Mouse (Mus musculus) kidney, adult 11 months (tissue): ENCODE results near the gene Rtn3.
"Not testable (repeated sequence)": the region's sequence is repeated elsewhere in the genome, so short reads cannot be mapped to it uniquely, and the experiment has no call there.

Experiments used
- DNase-seq: peaks from one replicate; pipeline ENCODE4 v3.0.0; 2022

The Rtn3 gene

DNA sequence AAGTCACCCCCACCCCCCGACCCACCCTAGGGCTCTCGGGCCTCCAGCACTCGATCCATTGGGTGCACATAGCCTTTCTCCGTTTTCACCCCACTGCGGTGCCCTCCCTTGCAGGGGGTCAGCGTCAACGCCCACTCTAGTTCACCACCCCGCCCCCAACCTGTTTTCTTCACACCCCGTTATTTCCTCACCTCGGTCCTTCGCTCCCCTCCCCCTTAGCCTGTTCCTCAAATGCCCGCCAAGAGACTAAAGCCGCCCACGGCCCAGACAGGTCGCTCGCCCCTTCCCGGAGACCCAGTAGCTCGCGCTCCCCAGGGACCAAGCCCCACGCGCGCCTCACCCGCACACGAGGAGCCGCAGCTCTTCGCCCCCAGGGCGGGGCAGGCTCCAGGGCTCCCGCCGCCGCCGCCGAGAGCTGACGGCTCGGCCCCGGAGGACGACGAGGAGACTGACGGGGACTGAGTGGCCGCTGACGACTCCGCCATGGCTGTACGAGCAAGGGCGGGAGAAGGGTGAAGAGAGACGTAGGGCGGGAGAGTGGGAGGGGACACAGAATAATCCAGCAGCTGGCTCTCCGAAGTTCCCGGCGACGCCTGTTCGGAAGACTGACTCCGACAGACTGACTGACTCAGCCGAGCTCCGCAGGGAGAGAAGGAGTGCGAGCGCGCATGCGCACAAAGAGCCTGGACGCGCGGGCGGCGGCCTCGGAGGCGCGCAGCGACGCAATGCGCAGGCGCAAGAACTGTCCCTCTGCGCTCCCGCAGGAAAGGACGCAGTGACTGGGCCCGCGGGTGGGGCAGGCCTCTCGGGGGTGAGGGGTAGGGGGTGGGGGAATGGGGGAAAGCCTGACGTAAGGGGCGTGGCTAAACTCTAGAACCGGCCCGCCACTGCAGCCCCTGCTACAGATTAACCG lies at the start of gene Rtn3:
TSS of gene Rtn3 (minus strand) at position 683 of the 913 bp plus-strand sequence.
- DNase-seq, result peak; percentile 96

DNA sequence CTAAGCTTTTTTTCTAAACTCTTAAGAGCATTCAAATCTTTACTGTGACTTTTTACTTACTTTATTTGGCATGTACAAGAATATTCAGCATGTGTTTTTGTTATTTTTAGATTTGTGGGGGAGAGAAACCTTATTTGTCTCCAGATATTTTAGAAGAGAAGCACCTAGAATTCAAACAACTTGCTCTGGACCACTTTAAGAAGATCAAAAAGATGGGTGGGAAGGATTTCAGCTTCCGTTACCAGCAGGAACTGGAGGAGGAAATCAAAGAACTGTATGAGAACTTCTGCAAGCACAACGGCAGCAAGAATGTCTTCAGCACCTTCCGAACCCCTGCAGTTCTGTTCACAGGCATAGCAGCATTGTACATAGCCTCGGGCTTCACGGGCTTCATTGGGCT lies 48.8 kb upstream of the Rtn3 start:
- no peak for DNase-seq

DNA sequence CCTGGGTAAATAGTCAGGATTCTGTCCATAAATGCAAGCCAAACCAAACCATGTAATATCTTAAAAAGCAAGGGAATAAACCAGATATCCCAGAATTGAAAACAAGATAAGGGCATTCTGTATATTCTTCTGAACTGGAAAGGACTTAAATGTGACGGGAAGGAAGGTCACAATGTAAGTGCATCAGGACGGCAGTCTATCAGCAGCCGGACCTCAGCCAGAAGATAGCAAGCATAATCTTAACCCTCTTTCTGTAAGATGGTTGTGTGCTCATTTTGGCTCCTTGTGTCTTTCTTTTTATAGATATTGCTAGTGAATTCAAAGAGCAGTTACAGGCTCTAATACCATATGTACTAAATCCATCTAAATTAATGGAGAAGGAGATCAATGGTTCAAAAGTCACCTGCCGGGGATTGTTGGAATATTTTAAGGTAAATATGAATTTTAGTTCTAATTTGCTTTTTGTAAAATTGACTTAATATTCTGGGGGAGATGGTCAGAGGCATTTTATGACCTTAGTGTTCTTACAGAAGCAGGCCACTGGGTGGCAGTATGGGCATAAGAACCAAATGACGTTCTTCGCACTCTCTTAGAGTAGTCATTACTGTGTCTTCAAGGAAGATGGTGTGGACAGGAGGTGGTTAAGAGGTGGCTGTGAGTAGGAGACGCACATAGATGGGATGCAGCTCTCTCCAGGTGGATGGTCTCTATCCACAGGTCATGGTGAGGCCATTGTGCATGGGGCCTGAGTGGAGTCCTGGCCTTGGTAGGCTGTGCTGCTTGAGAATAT lies 45.8 kb upstream of the Rtn3 start:
- peak; percentile 22 for DNase-seq

DNA sequence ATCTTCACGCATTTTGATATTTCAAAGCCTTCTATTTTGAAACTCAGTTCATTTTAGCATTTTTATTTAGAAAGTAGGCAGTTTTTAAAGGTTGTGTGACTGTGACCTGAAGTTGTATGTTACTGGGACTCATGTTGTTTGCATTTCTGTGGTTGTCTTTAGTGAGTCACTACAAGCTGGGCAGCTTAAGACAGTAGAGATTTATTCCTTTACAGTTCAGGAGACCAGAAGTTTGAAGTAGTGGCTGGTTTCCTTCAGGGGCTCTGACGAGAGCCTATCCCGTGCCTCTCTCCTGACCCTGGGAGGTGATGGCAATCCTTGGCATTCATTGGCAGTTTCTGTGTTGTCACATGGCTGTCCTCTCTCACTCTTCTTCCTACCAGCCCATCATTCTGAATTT lies 41.8 kb upstream of the Rtn3 start:
- no peak for DNase-seq

DNA sequence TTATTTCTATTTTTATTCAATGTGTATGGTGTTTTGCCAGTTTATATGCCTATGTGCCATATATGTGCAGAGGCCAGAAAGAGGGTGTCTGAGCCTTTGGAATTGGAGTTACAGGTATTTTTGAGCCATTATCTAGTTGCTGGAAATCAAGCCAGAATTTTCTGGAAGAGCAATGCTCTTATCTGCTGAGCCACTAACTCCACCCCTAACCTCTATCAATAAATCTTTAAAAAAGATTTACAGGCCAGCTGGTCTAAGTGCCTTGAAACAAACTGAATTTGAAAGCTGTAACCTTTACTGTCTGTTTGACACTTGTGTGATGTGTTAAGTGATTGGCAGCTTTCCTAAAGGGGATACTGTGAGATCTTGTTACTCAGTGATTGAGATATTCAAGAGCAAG lies 40.7 kb upstream of the Rtn3 start:
- DNase-seq, result no peak

DNA sequence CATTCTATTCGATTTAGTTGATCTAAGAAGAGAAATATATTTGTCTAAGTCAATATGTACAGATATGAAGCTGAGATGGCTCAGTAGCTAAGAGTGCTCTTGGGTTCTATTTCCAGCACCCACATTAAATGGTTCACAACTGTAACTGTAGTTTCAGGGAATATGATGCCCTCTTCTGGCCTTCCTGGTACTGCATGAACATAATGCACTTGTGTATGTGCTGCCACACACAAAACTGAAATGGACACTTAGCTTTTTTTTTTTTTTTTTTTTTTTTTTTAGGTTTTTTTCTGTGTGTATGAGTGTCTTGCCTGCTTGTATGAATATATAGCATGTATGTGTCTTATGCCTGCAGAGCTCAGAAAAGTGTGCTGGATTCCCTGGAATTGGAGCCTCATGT lies 40.2 kb upstream of the Rtn3 start:
- DNase-seq, result no peak

DNA sequence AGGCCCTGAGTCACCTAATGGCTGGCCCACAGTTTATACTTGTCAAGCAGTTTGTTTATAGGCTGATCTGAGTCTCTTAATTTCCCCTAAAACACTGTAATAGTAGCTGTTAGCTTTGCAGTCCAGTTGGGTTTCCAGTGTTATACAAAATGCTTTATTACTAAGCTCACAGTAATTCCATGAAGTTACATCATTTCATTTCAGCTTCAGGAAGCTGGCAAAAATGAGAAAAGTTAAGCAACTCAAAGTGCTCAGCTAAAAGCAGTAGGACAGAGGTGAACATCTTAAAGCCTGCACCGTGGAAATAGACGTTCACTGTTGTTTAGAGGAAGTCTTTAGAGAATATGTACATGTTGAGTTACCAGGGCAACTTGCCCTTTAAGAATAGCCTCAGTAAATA lies 39.8 kb upstream of the Rtn3 start:
- DNase-seq, result no peak

DNA sequence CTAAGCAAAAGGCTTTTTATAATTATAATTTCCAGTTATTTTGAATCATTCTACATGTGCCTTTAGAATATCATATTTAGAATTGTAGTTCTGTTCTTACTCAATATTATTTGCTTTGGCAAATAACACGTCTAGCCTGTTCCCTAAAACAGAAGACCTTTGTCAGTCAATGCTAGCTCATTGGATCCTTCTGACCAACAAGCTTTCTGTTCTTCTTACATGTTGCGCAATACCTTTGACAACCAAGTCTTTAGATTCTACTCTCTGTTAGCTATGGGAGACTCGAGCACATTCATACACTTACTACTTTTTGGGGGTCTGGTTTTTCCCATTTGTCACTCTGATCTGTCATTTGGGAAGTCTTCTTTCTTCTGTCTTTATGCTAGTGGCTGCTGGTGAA lies 38.5 kb upstream of the Rtn3 start:
- DNase-seq, result no peak

DNA sequence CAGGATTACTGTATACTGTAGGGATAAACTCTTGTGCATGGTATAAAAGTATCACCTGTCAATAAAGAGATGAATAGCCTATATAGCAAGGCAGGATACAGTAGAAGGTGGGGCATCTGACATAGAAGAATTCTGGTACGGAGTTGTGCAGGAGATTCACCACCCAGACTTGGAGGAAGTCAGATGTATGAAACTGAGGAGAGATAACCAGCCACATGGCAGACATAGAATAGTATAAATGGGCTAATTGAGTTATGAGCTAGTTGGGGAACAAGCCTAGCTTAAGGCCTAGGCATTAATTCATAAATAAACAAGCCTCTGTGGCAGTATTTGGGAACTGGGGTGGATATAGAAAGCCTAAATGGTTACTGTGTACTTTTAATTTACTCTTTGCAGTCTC lies 33.4 kb upstream of the Rtn3 start:
- no peak for DNase-seq

DNA sequence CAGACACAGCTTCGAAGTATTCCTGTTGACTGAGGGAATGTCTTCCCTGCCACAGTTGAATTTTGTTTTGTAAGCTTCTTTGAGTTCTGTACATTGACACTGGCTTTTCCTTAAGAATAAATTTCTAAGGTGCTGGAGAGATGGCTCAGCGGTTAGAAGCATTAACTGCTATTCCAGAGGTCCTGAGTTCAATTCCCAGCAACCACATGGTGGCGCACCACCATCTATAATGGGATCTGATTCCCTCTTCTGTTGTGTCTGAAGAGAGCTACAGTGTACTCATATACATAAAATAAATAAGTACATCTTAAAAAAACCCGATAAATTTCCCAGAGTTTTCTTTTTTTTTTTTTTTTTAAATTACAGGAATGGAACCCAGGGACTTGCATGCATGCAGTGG lies 24.9 kb upstream of the Rtn3 start:
- DNase-seq, result no peak

DNA sequence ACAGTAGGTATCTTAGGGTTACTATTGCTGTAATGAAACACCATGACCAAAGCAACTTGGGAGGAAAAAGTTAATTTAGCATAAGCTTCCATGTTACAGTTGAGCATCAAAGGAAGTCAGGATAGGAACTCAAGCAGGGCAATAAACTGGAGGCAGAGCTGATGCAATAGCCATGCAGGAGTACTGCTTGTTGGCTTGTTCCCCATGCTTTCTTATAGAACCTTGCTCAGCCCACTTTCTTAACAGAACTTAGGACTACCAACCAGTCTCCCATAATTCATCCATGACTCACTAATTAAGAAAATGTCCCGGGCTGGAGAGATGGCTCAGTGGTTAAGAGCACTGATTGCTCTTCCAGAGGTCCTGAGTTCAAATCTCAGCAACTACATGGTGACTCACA lies 23.2 kb upstream of the Rtn3 start:
- DNase-seq, result no peak

DNA sequence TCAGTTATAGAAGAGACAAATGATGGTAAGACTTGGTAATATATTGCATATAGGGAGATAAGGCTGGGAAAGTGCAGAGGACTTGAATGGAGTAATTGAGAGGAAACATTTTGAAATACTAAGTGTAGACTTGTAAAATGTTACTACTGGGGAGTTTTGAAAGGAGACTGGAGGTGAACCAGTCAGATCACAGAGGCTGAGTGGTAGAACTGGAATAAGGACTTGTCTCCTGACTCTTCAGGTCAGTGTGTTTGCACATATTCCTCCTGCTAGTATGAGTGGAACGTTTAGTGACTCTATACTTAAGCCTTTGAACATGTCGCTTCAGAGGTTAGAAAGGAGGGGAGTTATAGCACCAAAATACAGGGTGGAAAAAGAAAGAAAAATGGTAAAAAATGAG lies 19.4 kb upstream of the Rtn3 start:
- DNase-seq, result no peak

DNA sequence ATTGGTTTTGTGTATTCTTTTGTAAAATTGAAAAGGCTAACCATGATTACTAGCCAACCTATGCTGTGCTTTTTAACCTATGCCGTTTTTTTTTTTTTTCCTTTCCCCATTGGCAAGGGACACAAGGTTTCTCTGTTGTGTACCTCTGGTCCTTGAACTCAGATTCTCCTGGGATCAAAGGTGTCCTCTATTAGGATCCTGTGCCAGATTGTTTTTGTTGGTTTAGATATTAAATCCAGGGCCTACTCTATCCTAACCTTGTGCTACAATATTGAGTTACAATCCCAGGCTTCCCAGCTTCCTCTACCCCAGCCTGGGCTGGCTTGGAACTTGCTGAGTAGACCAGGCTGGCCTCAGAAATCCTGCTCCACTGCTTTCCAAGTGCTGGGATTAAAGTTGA lies 17.6 kb upstream of the Rtn3 start:
- peak; percentile 49 for DNase-seq

DNA sequence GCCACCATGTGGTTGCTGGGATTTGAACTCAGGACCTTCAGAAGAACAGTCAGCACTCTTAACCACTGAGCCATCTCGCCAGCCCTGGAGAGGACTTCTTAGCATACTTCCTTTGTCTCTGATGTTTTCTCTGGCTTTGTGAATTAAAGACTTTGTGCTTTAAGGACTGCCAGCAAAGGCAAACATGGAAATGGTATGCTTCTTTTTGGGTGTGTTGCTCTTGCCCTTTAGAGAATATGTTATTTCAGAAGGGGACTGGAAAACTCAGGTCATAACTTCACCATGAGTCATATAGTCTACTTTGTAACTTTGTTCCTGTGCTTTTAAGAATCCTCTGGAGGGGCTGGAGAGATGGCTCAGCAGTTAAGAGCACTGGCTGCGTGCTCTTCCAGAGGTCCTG lies 15.7 kb upstream of the Rtn3 start:
- DNase-seq, result no peak

DNA sequence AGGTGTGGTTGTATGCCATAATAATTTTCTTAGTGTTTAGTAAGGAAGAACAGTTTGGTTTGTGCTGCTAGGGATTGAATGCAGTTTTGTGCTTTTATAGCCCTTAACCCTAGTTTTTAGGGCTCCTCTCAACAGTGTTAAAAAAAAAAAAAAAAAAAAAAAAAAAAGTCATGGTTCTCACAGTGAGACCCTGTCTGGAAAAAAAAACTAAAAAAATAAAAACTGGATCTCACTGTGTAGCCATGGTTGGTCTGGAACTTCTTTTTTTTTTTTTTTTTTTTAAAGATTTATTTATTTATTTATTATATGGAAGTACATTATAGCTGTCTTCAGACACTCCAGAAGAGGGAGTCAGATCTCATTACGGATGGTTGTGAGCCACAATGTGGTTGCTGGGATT lies 13.0 kb upstream of the Rtn3 start:
- not testable (repeated sequence) for DNase-seq

DNA sequence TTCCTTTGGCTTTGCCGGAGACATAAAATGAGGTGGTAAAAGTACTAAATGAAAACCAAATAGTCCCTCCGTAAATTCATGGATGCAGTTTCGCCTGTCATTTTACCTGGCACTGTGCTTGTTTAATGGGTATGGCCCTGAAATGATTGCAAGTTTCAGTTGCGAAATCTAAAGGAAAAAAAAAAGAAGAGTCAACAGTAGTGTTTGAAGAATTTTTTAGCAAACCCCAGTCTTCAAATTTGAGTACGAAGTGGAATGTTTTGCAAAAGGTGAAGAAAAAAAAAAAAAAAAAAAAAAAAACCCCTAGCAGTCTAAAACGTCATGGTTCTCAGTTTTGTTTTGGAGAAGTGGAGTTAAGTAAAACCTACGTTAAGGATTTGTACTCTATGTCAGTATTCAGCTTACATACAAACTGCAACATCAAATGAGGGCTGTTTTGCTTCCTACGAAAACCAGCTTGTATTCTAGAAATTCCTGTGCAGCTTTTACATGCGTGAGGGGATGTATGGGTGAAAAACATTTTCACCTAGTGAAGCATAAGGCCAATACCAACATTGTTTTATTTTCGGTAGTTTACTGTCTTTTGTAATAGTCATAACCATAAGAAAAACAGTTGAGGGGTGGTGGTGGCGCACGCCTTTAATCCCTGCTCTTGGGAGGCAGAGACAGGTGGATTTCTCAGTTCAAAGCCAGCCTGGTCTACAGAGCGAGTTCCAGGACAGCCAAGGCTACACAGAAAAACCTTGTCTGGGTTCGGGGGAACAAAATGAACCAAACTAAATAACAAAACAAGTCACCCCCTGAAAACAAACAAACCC lies 12.3 kb upstream of the Rtn3 start:
- DNase-seq, result no peak

DNA sequence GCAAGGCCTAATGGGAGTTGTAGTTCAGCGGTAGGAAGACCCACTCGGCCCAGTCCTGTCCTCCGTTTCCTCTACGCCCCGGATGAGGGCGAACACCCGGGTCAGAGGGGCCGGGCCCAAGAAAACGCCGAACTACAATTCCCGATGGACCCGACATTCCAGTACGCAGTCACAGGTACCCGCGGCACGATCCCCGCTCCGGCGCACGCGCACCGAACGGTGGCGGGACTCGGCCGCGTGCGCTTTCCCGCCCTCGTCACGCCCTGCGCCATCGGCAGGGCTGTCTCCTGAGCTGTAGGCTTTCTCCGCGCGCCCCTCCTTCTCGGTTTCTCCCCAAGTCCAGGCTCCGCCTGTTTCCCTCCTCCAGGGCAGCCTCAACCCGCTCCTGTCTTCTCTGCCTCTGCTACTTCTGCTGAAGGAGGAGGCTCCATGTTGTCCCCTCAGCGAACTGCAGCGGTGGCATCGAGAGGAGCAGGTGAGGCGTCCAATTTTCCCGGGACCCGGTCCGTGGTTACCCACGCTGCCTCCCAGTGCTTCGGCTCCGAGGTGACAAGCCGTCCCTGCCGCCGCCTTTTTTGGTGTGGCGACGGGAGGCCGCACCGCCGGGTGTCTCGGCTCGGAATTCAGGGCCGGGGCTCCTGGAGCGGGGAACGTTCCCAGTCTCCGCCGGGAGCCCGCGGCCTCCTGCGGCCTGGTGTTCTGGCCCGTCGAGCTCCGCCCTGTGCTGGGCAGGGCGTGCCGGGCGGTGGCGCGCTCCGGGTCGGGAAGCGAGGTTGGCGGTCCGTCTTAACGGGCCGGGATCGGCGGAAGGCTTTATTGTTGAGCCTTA lies 11.3 kb upstream of the Rtn3 start:
- peak; percentile 99 for DNase-seq

DNA sequence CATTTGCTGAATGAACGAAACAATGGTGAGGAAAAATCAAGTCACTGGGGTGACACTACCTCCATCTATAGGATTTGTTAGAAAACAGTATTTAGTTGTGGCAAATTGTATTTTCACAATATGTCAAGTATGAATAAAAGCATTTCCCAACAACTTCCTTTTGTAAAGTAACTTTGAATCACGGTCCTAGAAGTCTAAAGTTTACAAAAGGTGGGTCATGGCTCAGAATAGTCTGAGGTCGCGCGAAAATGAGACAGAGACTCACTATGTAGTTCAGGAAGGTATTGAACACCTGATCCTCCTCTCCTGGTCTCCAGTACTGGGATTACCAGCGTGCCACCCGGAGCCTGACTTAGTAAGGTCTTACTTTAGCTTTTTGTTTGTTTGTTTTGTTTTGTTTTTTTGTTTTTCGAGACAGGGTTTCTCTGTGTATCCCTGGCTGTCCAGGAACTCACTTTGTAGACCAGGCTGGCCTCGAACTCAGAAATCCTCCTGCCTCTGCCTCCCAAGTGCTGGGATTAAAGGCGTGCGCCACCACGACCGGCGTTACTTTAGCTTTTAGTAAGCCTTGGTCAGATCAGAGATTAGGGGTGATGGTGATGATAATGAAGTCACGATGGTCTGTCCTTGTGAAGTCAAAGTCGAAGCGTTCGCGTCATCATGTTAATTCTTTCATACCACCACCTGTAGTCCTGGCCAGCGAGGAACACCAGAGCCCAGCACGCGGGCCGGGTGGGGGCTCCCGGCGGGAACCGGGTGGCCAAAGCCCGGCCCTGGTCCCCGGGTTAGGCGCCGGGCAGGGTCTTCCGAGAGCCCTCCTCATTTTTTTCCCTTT lies 10.5 kb upstream of the Rtn3 start, which contains the start of gene Atl3:
TSS of gene Atl3 (plus strand) at position 689 of the 835 bp plus-strand sequence.
- no peak for DNase-seq

DNA sequence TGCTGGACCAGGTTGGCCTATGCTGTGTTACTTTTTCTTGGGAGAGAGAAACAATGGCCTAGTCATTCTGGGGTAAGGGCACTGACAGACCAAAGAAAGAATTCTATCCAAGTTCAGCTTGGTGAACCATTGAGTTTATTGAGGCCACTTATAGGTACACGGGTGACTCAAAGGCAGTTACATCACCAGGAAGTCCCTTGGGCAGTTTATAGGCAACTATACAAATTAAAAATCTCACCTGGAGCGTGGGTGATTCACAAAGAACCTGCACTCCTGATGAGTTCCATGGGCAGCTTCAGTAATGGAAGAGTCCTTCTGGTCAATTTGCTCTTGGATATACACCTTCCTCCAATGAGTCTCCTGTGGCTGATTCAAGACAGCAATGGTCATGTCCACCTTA lies 9.6 kb upstream of the Rtn3 start:
- DNase-seq, result no peak

DNA sequence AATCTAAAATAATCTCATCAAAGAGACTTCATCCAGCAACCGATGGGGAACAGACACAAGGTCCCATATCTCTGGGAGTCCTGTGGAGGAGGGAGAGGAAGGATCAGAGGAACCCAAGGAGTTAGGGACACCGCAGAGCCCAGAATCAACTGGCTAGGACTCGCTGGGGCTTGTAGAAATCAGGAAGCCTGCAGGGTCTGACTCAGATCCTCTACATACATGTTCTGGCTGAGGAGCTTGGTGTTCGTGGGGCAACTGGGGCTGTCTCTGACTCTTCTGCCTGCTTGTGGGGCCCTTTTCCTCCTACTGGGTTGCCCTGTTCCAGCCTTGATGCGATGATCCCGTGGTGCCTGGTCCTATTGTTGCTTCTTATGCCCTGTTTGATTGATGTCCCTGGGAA lies 8.9 kb upstream of the Rtn3 start:
- DNase-seq, result no peak

DNA sequence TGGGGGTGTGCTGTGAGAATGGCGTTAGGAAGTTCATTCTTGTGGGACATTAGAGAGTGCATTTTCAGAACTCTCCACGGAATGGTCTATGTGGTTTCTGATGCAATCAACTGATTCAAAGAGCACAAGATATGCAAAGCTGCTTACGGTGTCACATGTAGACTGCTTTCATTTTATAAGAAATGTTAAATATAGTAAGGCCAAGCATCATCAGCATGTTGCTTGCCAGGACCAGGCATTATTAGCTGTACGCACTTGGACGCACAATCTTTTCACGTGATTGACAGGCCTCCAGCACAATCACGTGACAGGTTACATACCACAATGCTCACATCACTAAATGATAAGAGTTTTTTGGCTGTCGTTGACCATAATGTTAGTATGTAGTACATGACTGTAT lies 4.6 kb upstream of the Rtn3 start:
- DNase-seq, result no peak
